Mouse (Mus musculus): ENCODE results near the gene Ipmk.

Ipmk gene

DNA sequence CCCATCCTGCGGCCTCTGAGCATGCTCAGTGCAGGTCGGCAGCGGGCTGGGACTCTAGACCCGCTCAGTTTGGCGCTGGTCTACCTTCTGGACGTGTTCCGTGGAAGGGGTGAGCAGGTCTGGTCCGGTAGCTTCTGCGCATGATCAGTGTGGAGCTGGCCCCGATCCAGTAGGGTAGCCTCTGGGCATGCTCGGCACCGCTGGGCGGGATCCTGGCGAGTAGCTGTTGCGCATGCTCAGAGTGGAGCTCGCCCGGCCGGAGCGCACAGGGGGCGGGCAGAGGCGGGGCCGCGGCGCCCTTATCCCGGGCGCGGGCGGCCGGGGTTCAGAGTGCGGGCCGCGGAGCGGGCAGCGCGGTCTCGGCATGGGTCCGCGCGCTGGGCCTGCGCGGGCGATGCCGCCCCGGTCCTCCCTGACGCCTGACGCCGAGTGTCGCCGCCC lies at the start of gene Ipmk:
Ipmk (plus strand) TSS at position 255 of the 441 bp plus-strand sequence.
- in situ Hi-C loops (cut with MboI, MseI) = loop anchor here (5.0 to 10.0 kb wide), 3 partner anchors 55 to 1253 kb away; partner anchors contain the start of genes Ccdc6 and Tfam

DNA sequence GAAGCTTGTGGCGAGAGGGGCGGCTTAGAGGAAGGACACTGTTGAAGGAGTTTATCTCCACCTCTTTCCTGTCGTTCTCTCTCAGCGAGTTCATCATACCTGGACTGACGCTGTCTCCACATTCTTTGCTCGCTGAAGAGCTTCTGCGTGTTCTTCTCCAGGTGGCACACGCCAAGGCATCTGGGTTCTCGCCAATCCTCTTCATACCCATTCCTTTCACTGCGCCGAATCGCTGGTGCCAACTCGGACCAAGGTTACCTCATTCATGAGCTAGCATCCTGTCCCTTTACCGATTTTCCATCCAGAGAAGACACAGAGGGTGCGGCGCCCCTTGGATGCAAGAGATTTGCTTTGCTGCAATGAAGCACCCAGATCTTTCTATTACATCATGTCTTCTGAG lies 47.4 kb upstream of the Ipmk start:
- in situ Hi-C loops (cut with MboI, MseI) = no loop called here

DNA sequence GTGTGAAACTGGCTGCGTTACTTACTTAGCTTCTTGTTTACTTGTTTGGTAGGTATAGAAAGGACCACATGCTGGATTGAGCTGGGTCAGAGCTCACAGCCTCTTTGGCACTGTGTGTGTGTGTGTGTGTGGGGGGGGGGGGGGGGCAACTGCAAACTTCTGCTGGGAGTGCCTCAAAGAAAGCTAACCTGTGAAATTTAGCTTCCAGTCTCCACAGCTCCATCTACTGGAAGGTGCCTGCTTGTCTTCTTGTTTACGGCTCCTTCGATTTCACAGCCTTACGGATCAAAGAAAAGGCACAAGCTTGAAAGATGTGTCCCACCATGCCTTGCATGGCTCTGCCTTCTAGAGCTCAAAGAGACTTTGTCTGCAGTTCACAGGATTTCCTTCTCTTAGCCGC lies 45.1 kb upstream of the Ipmk start:
- in situ Hi-C loops (cut with MboI, MseI) = no loop called here

- in situ Hi-C loops (cut with MboI, MseI) = no loop called here
Observed at GRCm38 (mm10) chr10:71306190-71306589, 41.4 kb upstream of the Ipmk start.

DNA sequence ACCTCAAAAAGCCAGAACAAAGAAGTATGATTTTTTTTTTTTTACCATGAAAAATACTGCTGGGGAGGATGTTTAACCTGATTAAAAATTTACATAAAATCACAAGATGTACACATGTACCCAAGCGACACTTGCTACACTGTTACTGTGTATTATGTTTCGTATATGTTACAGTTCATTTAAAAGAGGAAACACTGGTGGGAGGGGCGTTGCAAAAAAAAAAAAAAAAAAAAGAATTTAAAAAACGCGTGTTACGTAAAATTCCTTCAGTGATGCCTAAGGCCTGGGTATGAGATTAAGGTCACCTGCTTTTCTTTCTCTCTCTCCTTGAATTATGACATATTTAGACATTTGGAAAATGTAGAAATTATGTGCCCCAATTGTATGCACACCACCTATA lies 40.8 kb upstream of the Ipmk start:
- in situ Hi-C loops (cut with MboI, MseI) = no loop called here

DNA sequence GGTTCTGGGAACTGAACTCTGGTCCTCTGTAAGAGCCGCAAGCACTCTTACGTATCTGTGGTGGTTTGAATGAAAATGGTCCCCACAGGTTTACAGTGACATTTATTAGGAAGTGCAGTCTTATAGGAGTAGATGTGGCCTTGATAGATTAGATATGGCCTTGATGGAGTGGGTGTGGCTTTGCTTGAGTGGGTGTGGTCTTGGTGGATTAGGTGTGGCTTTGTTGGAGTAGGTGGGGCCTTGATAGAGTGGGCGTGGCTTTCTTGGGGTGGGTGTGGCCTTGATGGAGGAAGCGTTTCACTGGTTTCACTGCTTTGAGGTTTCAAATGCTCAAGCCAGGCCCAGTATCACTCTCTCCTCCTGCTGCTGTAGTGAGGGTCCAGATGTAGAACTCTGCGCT lies 39.4 kb upstream of the Ipmk start:
- in situ Hi-C loops (cut with MboI, MseI) = no loop called here

- in situ Hi-C loops (cut with MboI, MseI) = no loop called here
Observed at GRCm38 (mm10) chr10:71310288-71310687, 37.3 kb upstream of the Ipmk start.

- in situ Hi-C loops (cut with MboI, MseI) = no loop called here
Observed at GRCm38 (mm10) chr10:71314596-71314995, 33.0 kb upstream of the Ipmk start.

- in situ Hi-C loops (cut with MboI, MseI) = no loop called here
Observed at GRCm38 (mm10) chr10:71316056-71316455, 31.5 kb upstream of the Ipmk start.

DNA sequence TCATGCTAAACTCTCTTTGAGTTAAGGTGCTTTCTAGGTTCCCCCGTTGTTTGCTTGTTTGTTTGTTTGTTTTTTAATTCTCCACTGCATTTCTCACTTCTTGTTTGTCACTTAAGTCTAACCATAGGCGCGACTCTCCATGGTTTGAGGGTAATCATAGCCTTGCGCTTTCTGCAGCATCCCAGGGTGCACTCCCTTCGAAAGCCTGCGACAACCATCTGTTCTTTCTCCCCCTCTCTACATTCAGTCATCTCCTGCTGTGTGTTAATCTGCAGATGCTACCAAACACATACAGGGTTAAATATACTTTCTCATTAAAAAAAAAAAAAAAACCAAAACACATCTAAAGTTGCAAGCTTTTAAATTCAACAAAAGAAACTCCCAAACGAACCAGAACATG lies 31.1 kb upstream of the Ipmk start:
- in situ Hi-C loops (cut with MboI, MseI) = no loop called here

DNA sequence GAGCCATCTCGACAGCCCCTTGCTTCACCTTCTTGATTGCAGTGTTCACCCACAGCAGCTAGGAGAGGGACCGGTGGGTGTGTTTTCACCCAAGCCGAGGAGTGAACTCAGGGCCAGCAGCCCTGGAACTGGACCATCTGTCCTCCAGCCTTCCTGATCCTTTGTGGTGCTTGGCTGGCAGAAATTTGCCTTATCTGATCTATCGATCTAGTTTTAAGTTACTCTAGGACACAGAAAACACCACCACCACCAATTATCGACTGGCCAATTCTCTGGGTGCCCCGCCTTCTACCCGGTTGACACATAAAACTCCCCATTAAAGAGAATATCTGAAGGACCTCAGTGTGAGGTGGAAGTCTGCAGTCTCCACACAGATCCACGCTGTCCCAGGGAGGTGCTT lies 23.9 kb upstream of the Ipmk start:
- in situ Hi-C loops (cut with MboI, MseI) = no loop called here

DNA sequence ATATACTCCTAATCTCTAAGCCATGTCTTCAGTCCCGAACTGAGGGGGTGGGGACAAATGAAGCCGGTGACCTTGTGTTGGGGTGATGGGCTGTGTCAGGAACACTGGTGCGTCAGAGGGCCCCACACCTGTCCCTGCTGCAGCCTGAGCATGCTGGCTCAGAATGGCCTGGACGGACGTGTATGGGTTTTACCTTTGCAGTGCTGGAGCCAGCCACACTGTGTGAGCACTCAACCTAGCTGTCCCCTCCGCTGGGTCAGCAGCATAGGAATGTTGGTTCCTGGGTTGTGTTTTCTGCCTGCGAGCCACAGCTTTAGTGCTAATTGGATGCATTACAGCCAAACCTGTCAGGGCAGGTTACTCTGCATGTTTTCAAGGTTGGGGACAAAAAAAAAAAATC lies 21.4 kb upstream of the Ipmk start:
- in situ Hi-C loops (cut with MboI, MseI) = no loop called here

GRCm38 (mm10) chr10:71326789-71327188 lies 20.8 kb upstream of the Ipmk start:
- in situ Hi-C loops (cut with MboI, MseI) = no loop called here

GRCm38 (mm10) chr10:71327386-71327785 lies 20.2 kb upstream of the Ipmk start:
- in situ Hi-C loops (cut with MboI, MseI) = no loop called here

DNA sequence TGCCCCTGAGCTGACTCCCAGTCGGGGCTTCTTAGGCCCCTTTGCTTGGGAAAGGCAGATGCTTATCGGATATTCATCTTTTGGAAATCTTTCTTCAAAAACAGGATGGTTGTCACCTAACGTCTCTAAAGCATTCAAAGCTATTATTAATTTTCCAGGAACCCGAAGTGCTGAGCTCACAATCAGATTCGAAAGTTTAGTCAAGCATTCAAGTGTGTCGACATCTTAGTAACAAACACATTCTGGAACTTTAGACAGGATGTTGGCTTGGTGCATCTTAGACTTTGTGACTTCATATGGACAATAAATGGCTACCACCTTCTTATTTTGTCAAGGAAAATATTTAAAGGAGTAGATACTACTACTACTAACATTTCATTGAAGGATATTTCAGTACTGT lies 19.2 kb upstream of the Ipmk start:
- in situ Hi-C loops (cut with MboI, MseI) = no loop called here

DNA sequence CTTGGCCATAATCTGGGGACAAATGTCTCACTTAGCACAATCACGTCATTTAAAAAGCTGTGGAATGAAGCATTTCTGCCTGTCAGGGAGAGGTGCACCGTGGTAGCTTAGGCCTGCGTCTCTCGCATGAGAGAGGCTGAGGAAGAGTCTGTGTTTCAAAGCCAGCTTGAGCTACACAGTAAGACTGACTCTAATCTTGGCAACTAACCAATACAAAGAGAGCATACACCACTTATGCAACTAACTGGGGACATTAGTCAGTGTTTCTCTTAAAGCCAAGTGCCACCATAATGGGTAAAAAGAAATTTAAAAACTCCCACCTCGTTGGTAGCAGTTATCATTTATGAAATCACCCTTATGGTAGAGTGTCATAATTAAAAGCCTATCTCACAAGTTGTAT lies 18.7 kb upstream of the Ipmk start:
- in situ Hi-C loops (cut with MboI, MseI) = no loop called here

DNA sequence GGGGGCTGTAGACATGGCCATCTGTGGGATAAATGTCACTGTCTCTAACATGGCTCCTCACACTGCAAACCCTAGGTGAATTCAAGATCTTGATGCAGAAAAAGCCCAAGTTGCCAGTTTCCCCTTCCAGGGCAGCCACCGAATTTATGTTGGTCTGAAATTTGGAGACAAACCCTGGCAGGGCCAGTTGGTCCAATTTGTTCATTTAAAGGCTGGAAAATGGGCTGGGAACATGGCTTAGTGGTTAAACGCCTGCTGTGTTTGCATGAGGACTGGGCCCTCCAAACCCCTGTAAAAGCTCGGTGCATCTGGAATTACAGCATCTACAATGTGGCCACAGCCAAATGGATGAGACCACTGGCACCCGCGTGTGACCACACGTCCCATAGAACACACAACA lies 18.3 kb upstream of the Ipmk start:
- in situ Hi-C loops (cut with MboI, MseI) = no loop called here

DNA sequence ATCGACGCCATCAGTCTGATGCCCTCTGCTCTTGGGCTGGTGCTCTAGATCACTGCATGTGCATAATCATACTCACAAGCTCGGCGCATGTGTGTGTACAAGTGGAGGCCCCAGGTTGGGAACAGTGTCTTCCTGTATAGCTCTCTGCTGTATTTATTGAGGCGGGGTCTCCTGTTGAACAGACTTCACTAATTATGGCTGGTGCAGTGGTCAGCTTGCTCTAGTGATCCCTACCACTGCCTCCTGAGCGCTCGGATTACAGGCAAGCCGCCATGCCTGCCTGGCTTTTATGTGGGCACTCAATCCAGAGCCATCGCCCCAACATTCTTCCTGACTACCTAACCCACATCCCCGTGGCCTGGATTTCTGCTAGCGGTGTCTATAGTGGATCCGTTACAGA lies 17.5 kb upstream of the Ipmk start:
- in situ Hi-C loops (cut with MboI, MseI) = loop anchor here (5.0 kb wide), 1 partner anchor 72 kb away; no protein-coding TSS in a partner anchor

- in situ Hi-C loops (cut with MboI, MseI) = loop anchor here (5.0 kb wide), 1 partner anchor 70 kb away; no protein-coding TSS in a partner anchor
Observed at GRCm38 (mm10) chr10:71331908-71332307, 15.7 kb upstream of the Ipmk start.

- in situ Hi-C loops (cut with MboI, MseI) = loop anchor here (5.0 kb wide), 1 partner anchor 70 kb away; no protein-coding TSS in a partner anchor
Observed at GRCm38 (mm10) chr10:71332376-71332775, 15.2 kb upstream of the Ipmk start.

GRCm38 (mm10) chr10:71332859-71333258 lies 14.7 kb upstream of the Ipmk start:
- in situ Hi-C loops (cut with MboI, MseI) = loop anchor here (5.0 kb wide), 1 partner anchor 69 kb away; no protein-coding TSS in a partner anchor

DNA sequence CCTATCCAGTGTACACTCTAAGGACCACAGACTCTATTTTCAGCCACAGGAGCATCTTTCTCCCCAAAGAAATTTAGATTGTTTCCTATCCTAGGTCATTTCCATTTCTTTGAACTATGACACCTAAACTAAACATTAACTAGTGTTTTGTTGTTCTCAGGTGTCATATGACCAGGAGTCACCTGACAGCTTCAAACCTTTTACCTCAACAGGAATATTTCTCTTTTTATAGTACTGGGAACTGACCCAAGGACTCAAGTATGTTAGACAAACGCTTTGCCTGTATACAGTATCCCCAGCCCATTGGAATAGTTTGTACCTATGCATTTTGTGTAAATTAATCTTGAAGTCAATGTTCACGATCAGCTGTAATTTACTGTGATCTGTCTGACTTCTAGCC lies 9.8 kb upstream of the Ipmk start:
- in situ Hi-C loops (cut with MboI, MseI) = no loop called here

DNA sequence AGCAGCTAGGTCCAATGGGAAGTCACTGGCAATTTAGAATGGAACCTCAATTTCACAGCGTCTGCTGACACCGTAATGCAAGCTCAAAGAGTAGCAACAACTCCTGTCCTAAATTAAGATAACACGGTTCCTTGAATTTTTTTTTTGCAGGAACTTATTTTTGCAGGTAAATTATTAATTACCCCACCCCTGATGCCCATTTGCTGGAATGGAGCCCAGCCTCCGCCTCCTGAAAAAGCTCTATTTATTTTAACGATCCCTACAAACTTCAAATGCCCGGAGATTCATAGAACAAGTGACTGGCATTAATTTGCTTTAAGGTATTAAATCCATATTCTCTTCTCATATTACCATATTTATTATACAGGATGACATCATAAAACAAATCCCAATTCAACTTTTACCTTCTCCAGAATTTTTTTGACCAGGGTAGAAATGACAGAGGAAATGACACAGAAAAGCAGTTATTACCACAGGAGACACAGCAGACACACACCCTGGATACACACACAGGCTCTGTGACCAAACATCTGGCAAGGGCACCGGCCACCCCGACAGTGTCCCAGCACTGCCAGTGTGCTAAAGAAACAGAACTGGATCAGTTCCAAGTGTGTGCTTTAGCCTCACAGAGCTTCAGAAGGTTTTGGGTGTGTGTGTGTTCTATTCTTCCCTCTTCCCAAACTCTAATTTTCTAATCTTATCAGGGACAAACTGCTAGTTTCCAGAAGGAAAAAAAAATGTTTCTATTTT lies 9.2 kb upstream of the Ipmk start:
- in situ Hi-C loops (cut with MboI, MseI) = no loop called here

GRCm38 (mm10) chr10:71339463-71339862 lies 8.1 kb upstream of the Ipmk start:
- in situ Hi-C loops (cut with MboI, MseI) = no loop called here

Measured in T-helper 2 cell (primary cell).